Comparison of ENCODE assay signal across 9 mouse cellular contexts in genomic region chr8:125183548-125184451, GRCm38 (mm10).
DNase-seq lines count a peak whose midpoint lies in the region; ATAC-seq and TF ChIP-seq lines count a peak whose summit lies in the region.
"Had no signal": no experiment of that assay in that cellular context is flagged by ENCODE, and none has a peak within 500 bp of the region (broad histone marks: within the 10 kb centered on the region; RNA-seq: fewer than 3 reads in every experiment).

No protein-coding gene starts in this region.

- H3K9me3 ChIP-seq in embryonic facial prominence, embryonic 13.5 days = no peaks in the 10 kb centered on the region
- H3K9me3 ChIP-seq in limb, embryonic 12.5 days = no peaks in the 10 kb centered on the region
- H3K9me3 ChIP-seq: embryonic facial prominence, embryonic 12.5 days had no signal

- no peak overlapping the region for H3ac ChIP-seq in C2C12 (ENCODE audit: control insufficient read depth, insufficient read length, low read depth)

- no peaks in the 10 kb centered on the region for H3K79me2 ChIP-seq in C2C12 (ENCODE audit: control insufficient read depth, insufficient read depth)

- ATAC-seq in embryonic facial prominence, embryonic 13.5 days (ENCODE audit: insufficient number of reproducible peaks, insufficient read depth, low FRiP score, low TSS enrichment, low read depth) = no peak
- ATAC-seq in limb, embryonic 12.5 days (ENCODE audit: insufficient number of reproducible peaks, insufficient read depth, low FRiP score, low TSS enrichment, low read depth) = peak; percentile 70

- H3K4me2 ChIP-seq in embryonic facial prominence, embryonic 13.5 days = 0 out of 2 replicates have a peak overlapping the region, but pooled peaks have one; percentile 5
- H3K4me2 ChIP-seq in limb, embryonic 12.5 days = peak overlapping the region; percentile 34
- H3K4me2 ChIP-seq: embryonic facial prominence, embryonic 12.5 days had no signal

- H3K36me3 ChIP-seq in C2C12 (ENCODE audit: control insufficient read depth, insufficient read depth) = no peaks in the 10 kb centered on the region
- H3K36me3 ChIP-seq in embryonic facial prominence, embryonic 13.5 days = no peaks in the 10 kb centered on the region
- H3K36me3 ChIP-seq in limb, embryonic 12.5 days = no peaks in the 10 kb centered on the region
- no peaks in the 10 kb centered on the region for H3K36me3 ChIP-seq in splenic B cell, adult 2 months (ENCODE audit: control insufficient read depth, insufficient read depth, low read length, poor library complexity, severe bottlenecking)
- H3K36me3 ChIP-seq: embryonic facial prominence, embryonic 12.5 days had no signal

- H3K27me3 ChIP-seq in C2C12 (ENCODE audit: control insufficient read depth, insufficient read depth, insufficient read length) = peaks cover 3% of the 10 kb centered on the region
- H3K27me3 ChIP-seq in embryonic facial prominence, embryonic 13.5 days = peaks cover 5% of the 10 kb centered on the region
- peaks cover 12% of the 10 kb centered on the region for H3K27me3 ChIP-seq in limb, embryonic 12.5 days
- H3K27me3 ChIP-seq in splenic B cell, adult 2 months (ENCODE audit: control insufficient read depth, insufficient read depth, low read length, poor library complexity, severe bottlenecking) = no peaks in the 10 kb centered on the region

- peak; percentile 89 to 92 for DNase-seq in adrenal gland, postnatal 36 days
- DNase-seq in heart, adult 9 months (ENCODE audit: low spot score in 2 of 2) = peak; percentile 50 to 74
- DNase-seq in kidney, adult 8-10 months = peak; percentile 62 to 80
- DNase-seq in neural tube, embryonic 10.5 days (ENCODE audit: extremely low spot score, low spot score) = peak; percentile 88
- peak; percentile 79 for DNase-seq in splenic B cell, adult 2 months (ENCODE audit: low read depth, low spot score)

- H3K27ac ChIP-seq in embryonic facial prominence, embryonic 13.5 days = peak overlapping the region; percentile 13; the same call in 1 of the 2 replicates
- H3K27ac ChIP-seq in limb, embryonic 12.5 days = peak overlapping the region; percentile 75
- H3K27ac ChIP-seq: embryonic facial prominence, embryonic 12.5 days had no signal

- peaks cover 20% of the 10 kb centered on the region for H3K4me1 ChIP-seq in embryonic facial prominence, embryonic 13.5 days
- peaks cover 25% of the 10 kb centered on the region for H3K4me1 ChIP-seq in limb, embryonic 12.5 days (replicated peaks)

- no peak overlapping the region for H3K4me3 ChIP-seq in C2C12 (ENCODE audit: insufficient read depth, poor library complexity, severe bottlenecking)
- H3K4me3 ChIP-seq in embryonic facial prominence, embryonic 13.5 days = no peak overlapping the region
- H3K4me3 ChIP-seq in limb, embryonic 12.5 days (replicated peaks) = no peak overlapping the region
- H3K4me3 ChIP-seq: embryonic facial prominence, embryonic 12.5 days had no signal

- H3K9ac ChIP-seq in embryonic facial prominence, embryonic 13.5 days = no peak overlapping the region
- no peak overlapping the region; the same call in 1 of the 2 replicates for H3K9ac ChIP-seq in limb, embryonic 12.5 days (replicated peaks)
- H3K9ac ChIP-seq: embryonic facial prominence, embryonic 12.5 days had no signal

- 16% methylated on average over 17 of the region's 17 CpGs for WGBS in embryonic facial prominence, embryonic 13.5 days
- 11% methylated on average over 17 of the region's 17 CpGs for whole genome bisulfite sequencing in limb, embryonic 12.5 days

- H3K79me3 ChIP-seq in C2C12 (ENCODE audit: low read depth) = no peaks in the 10 kb centered on the region

- peak; percentile 86 for TF ChIP-seq CTCF in C2C12 (IDR thresholded peaks at IDR 0.05; ENCODE audit: control insufficient read depth, insufficient read depth, insufficient read length)

TF ChIP-seq in C2C12, 6 proteins besides CTCF, POLR2A, EP300 and RAD21:
- no peak for TF ChIP-seq MYOD1 (IDR thresholded peaks at IDR 0.05; ENCODE audit: control insufficient read depth, insufficient read length, low read depth)
TF ChIP-seq in C2C12: peak in this region for 0.
